Mouse (Mus musculus) limb, embryonic 15.5 days (tissue): Measurements from ENCODE around the gene Olfr325. TPM values are rescaled to one million over a fixed set of nuclear protein-coding genes. Genes with fewer than 3 reads are reported as not detected.

Experiments used
- ATAC-seq: fragments of 200-750 bp; cut with Nextera tagmentation; 2 replicates; pipeline ENCODE4 v1.8.0; 2017; ENCODE audit warnings: low read depth, moderate TSS enrichment; ENCODE audit not compliant: insufficient number of reproducible peaks, low FRiP score, low TSS enrichment
- H3K27ac ChIP-seq: fragments of 300-500 bp; sonication (generic); 2 replicates; pipeline ENCODE4 v1.5.1; 2015; ENCODE audit warnings: moderate library complexity, mild to moderate bottlenecking, inconsistent platforms
- H3K27me3 ChIP-seq: fragments of 300-500 bp; sonication (generic); 2 replicates; pipeline ENCODE4 v1.6.1; 2015; ENCODE audit warnings: inconsistent platforms
- H3K36me3 ChIP-seq: fragments of 300-500 bp; sonication (generic); 2 replicates; pipeline ENCODE4 v1.6.1; 2015; ENCODE audit warnings: inconsistent platforms
- H3K4me1 ChIP-seq: fragments of 300-500 bp; sonication (generic); 2 replicates; pipeline ENCODE4 v1.6.1; 2015; ENCODE audit warnings: inconsistent platforms
- H3K4me2 ChIP-seq: fragments of 300-500 bp; sonication (generic); 2 replicates; pipeline ENCODE4 v1.6.1; 2015; ENCODE audit warnings: mild to moderate bottlenecking, inconsistent platforms
- H3K4me3 ChIP-seq: fragments of 300-500 bp; sonication (generic); 2 replicates; pipeline ENCODE4 v1.5.1; 2015; ENCODE audit warnings: mild to moderate bottlenecking, inconsistent platforms
- H3K9ac ChIP-seq: fragments of 300-500 bp; sonication (generic); 2 replicates; pipeline ENCODE4 v1.6.1; 2015; ENCODE audit warnings: inconsistent platforms
- H3K9me3 ChIP-seq: fragments of 300-500 bp; sonication (generic); 2 replicates; pipeline ENCODE4 v1.6.1; 2016; ENCODE audit warnings: inconsistent platforms
- WGBS: fragments of 180-500 bp; shearing (Covaris S2); methylation state at CpG from one replicate; pipeline ENCODE4 v1.1.7; 2015; 5-methylcytosine and 5-hydroxymethylcytosine counted together
- polyA plus RNA-seq: library from polyadenylated mRNA; unstranded; fragments of >200 nt; fragmentation: Nextera tagmentation; extraction: Ambion mirVana; gene quantifications from 2 replicates; pipeline ENCODE4 v1.2.1, GENCODE M21; 2015

Gene Olfr325
- polyA plus RNA-seq, 1 experiment from 2014 or later, result not detected

- no peak for ATAC-seq
- Histone ChIP-seq H3K4me3 (no peak overlapping the region), H3K27ac (no peak overlapping the region), H3K36me3 (no peaks in the 10 kb centered on the region), H3K4me2 (no peak overlapping the region), H3K27me3 (no peaks in the 10 kb centered on the region), H3K4me1 (no peaks in the 10 kb centered on the region), H3K9me3 (no peaks in the 10 kb centered on the region), H3K9ac (no peak overlapping the region)
- 75% methylated on average over 2 of the region's 2 CpGs for WGBS
Observed at GRCm38 (mm10) chr11:58604688-58605087, 27.2 kb downstream of the Olfr325 start.

- no peak for ATAC-seq
- Histone ChIP-seq H3K27me3 (no peaks in the 10 kb centered on the region), H3K36me3 (no peaks in the 10 kb centered on the region), H3K4me3 (no peak overlapping the region), H3K9me3 (no peaks in the 10 kb centered on the region), H3K9ac (no peak overlapping the region), H3K27ac (no peak overlapping the region), H3K4me1 (no peaks in the 10 kb centered on the region), H3K4me2 (no peak overlapping the region)
- WGBS, result 81% methylated on average over 3 of the region's 3 CpGs
Observed at GRCm38 (mm10) chr11:58605228-58605627, 27.7 kb downstream of the Olfr325 start.

- H3K27ac ChIP-seq, result no peak overlapping the region
- no peaks in the 10 kb centered on the region for H3K27me3 ChIP-seq
- 86% methylated on average over 12 of the region's 12 CpGs for WGBS
- ATAC-seq, result no peak
- no peaks in the 10 kb centered on the region for H3K4me1 ChIP-seq
- H3K9me3 ChIP-seq, result no peaks in the 10 kb centered on the region
- H3K4me2 ChIP-seq, result no peak overlapping the region
- H3K9ac ChIP-seq, result no peak overlapping the region
- H3K36me3 ChIP-seq, result no peaks in the 10 kb centered on the region
- H3K4me3 ChIP-seq, result no peak overlapping the region
Observed at GRCm38 (mm10) chr11:58606177-58606919, 28.8 kb downstream of the Olfr325 start.

GRCm38 (mm10) chr11:58607030-58607429 is 29.5 kb downstream of the Olfr325 start:
- no peaks in the 10 kb centered on the region for H3K36me3 ChIP-seq
- H3K4me2 ChIP-seq, result no peak overlapping the region
- no peak overlapping the region for H3K9ac ChIP-seq
- no peaks in the 10 kb centered on the region for H3K4me1 ChIP-seq
- no peaks in the 10 kb centered on the region for H3K9me3 ChIP-seq
- no peak for ATAC-seq
- no peaks in the 10 kb centered on the region for H3K27me3 ChIP-seq
- H3K4me3 ChIP-seq, result no peak overlapping the region
- H3K27ac ChIP-seq, result no peak overlapping the region
- 82% methylated on average over 6 of the region's 6 CpGs for WGBS

- ATAC-seq, result no peak
- 42% methylated on average over 3 of the region's 3 CpGs for WGBS
Observed at GRCm38 (mm10) chr11:58613359-58613758, 35.8 kb downstream of the Olfr325 start.

GRCm38 (mm10) chr11:58614526-58614925 is 37.0 kb downstream of the Olfr325 start:
- H3K9ac ChIP-seq, result no peak overlapping the region
- no peaks in the 10 kb centered on the region for H3K36me3 ChIP-seq
- H3K27ac ChIP-seq, result no peak overlapping the region
- ATAC-seq, result no peak
- H3K4me2 ChIP-seq, result no peak overlapping the region
- H3K27me3 ChIP-seq, result no peaks in the 10 kb centered on the region
- no peaks in the 10 kb centered on the region for H3K4me1 ChIP-seq
- H3K9me3 ChIP-seq, result no peaks in the 10 kb centered on the region
- H3K4me3 ChIP-seq, result no peak overlapping the region

More at GRCm38 (mm10) chr11:58613359-58613758, 35.8 kb downstream of the Olfr325 start:
- no peaks in the 10 kb centered on the region for H3K9me3 ChIP-seq
- H3K27me3 ChIP-seq, result no peaks in the 10 kb centered on the region
- H3K27ac ChIP-seq, result no peak overlapping the region
- no peaks in the 10 kb centered on the region for H3K36me3 ChIP-seq
- H3K4me1 ChIP-seq, result no peaks in the 10 kb centered on the region
- H3K9ac ChIP-seq, result no peak overlapping the region
- no peak overlapping the region for H3K4me3 ChIP-seq
- no peak overlapping the region for H3K4me2 ChIP-seq

GRCm38 (mm10) chr11:58615975-58616374 is 38.4 kb downstream of the Olfr325 start, which contains the start of gene 2210407C18Rik:
2210407C18Rik (minus strand) TSS chr11:58616075.
- Histone ChIP-seq H3K4me1 (no peaks in the 10 kb centered on the region), H3K9me3 (no peaks in the 10 kb centered on the region), H3K4me2 (no peak within 1 kb of the TSS), H3K27me3 (no peaks in the 10 kb centered on the region), H3K4me3 (no peak within 1 kb of the TSS), H3K9ac (no peak within 1 kb of the TSS), H3K36me3 (no peaks in the 10 kb centered on the region), H3K27ac (no peak within 1 kb of the TSS)
- WGBS, result 84% methylated on average over 4 of the region's 4 CpGs
- ATAC-seq, result no peak

GRCm38 (mm10) chr11:58618369-58618768 is 40.8 kb downstream of the Olfr325 start:
- Histone ChIP-seq H3K4me2 (no peak overlapping the region), H3K9ac (no peak overlapping the region), H3K9me3 (no peaks in the 10 kb centered on the region), H3K4me3 (no peak overlapping the region), H3K27me3 (no peaks in the 10 kb centered on the region), H3K36me3 (no peaks in the 10 kb centered on the region), H3K27ac (no peak overlapping the region), H3K4me1 (no peaks in the 10 kb centered on the region)
- 71% methylated on average over 3 of the region's 3 CpGs for WGBS
- ATAC-seq, result no peak

- H3K9me3 ChIP-seq, result no peaks in the 10 kb centered on the region
- no peak overlapping the region for H3K4me3 ChIP-seq
- no peaks in the 10 kb centered on the region for H3K36me3 ChIP-seq
- H3K27me3 ChIP-seq, result no peaks in the 10 kb centered on the region
- H3K4me2 ChIP-seq, result no peak overlapping the region
- no peak for ATAC-seq
- H3K9ac ChIP-seq, result no peak overlapping the region
- 73% methylated on average over 6 of the region's 6 CpGs for WGBS
- H3K27ac ChIP-seq, result no peak overlapping the region
- H3K4me1 ChIP-seq, result no peaks in the 10 kb centered on the region
Observed at GRCm38 (mm10) chr11:58618793-58619192, 41.3 kb downstream of the Olfr325 start.

GRCm38 (mm10) chr11:58626146-58626545 is 48.6 kb downstream of the Olfr325 start:
- Histone ChIP-seq H3K4me1 (no peaks in the 10 kb centered on the region), H3K36me3 (no peaks in the 10 kb centered on the region), H3K27ac (no peak overlapping the region), H3K9ac (no peak overlapping the region), H3K4me3 (no peak overlapping the region), H3K27me3 (no peaks in the 10 kb centered on the region), H3K4me2 (no peak overlapping the region), H3K9me3 (no peaks in the 10 kb centered on the region)
- ATAC-seq, result no peak
- WGBS, result 60% methylated on average over 4 of the region's 4 CpGs

- no peak within 1 kb of the TSS for H3K4me3 ChIP-seq
- WGBS, result 74% methylated on average over 5 of the region's 5 CpGs
- H3K27ac ChIP-seq, result no peak within 1 kb of the TSS
- H3K36me3 ChIP-seq, result no peaks in the 10 kb centered on the region
- no peak for ATAC-seq
- H3K27me3 ChIP-seq, result no peaks in the 10 kb centered on the region
- no peaks in the 10 kb centered on the region for H3K4me1 ChIP-seq
- H3K9me3 ChIP-seq, result no peaks in the 10 kb centered on the region
- H3K9ac ChIP-seq, result no peak within 1 kb of the TSS
- no peak within 1 kb of the TSS for H3K4me2 ChIP-seq
Observed at GRCm38 (mm10) chr11:58630401-58630800, 52.9 kb downstream of the Olfr325 start, which contains the start of gene Olfr323. Olfr323 (minus strand) TSS chr11:58630501.
